Mouse (Mus musculus) hindbrain, embryonic 15.5 days (tissue): ENCODE measurements around the gene Srbd1. TPM values are rescaled to one million over a fixed set of nuclear protein-coding genes. Genes with fewer than 3 reads are reported as not detected.

ENCODE experiments used
- ATAC-seq: fragments of 200-750 bp; cut with Nextera tagmentation; 2 replicates; pipeline ENCODE4 v1.8.0; 2017; ENCODE audit warnings: low read depth, moderate number of reproducible peaks, moderate TSS enrichment; ENCODE audit not compliant: low FRiP score
- H3K27ac ChIP-seq: fragments of 300-500 bp; sonication (generic); replicated peaks from 2 replicates; pipeline ENCODE4 v1.5.1; 2015; ENCODE audit warnings: mild to moderate bottlenecking, inconsistent platforms
- H3K27me3 ChIP-seq: fragments of 300-500 bp; sonication (generic); 2 replicates; pipeline ENCODE4 v1.6.1; 2015; ENCODE audit warnings: control low read depth, inconsistent platforms
- H3K36me3 ChIP-seq: fragments of 300-500 bp; sonication (generic); 2 replicates; pipeline ENCODE4 v1.6.1; 2015; ENCODE audit warnings: control low read depth, inconsistent platforms
- H3K4me1 ChIP-seq: fragments of 300-500 bp; sonication (generic); replicated peaks from 2 replicates; pipeline ENCODE4 v1.6.1; 2015; ENCODE audit warnings: control low read depth, inconsistent platforms
- H3K4me2 ChIP-seq: fragments of 300-500 bp; sonication (generic); 2 replicates; pipeline ENCODE4 v1.6.1; 2015; ENCODE audit warnings: moderate library complexity, mild to moderate bottlenecking, inconsistent platforms
- H3K4me3 ChIP-seq: fragments of 300-500 bp; sonication (generic); 2 replicates; pipeline ENCODE4 v1.5.1; 2015; ENCODE audit warnings: mild to moderate bottlenecking, inconsistent platforms
- H3K9ac ChIP-seq: fragments of 300-500 bp; sonication (generic); 2 replicates; pipeline ENCODE4 v1.6.1; 2015; ENCODE audit warnings: inconsistent platforms
- H3K9me3 ChIP-seq: fragments of 300-500 bp; sonication (generic); 2 replicates; pipeline ENCODE4 v1.6.1; 2016; ENCODE audit warnings: control low read depth, inconsistent platforms
- WGBS: fragments of 180-500 bp; shearing (Covaris S2); methylation state at CpG from one replicate; pipeline ENCODE4 v1.1.7; 2015; 5-methylcytosine and 5-hydroxymethylcytosine counted together
- polyA plus RNA-seq: library from polyadenylated mRNA; unstranded; fragments of >200 nt; fragmentation: Nextera tagmentation; extraction: Ambion mirVana; gene quantifications from 2 replicates; pipeline ENCODE4 v1.2.1, GENCODE M21; 2015

Gene Srbd1
- polyA plus RNA-seq, 1 experiment from 2014 or later: 14.8 TPM

GRCm38 (mm10) chr17:85961653-85962052, 183.3 kb downstream of the Srbd1 start:
- Histone ChIP-seq H3K9me3 (no peaks in the 10 kb centered on the region), H3K27me3 (no peaks in the 10 kb centered on the region), H3K27ac (no peak overlapping the region), H3K4me2 (no peak overlapping the region), H3K4me1 (0 out of 2 replicates have a peak, but pooled peaks cover 4% of the 10 kb centered on the region), H3K4me3 (no peak overlapping the region), H3K9ac (no peak overlapping the region), H3K36me3 (no peaks in the 10 kb centered on the region)
- ATAC-seq: no peak
- WGBS: 71% methylated on average over 6 of the region's 6 CpGs

DNA sequence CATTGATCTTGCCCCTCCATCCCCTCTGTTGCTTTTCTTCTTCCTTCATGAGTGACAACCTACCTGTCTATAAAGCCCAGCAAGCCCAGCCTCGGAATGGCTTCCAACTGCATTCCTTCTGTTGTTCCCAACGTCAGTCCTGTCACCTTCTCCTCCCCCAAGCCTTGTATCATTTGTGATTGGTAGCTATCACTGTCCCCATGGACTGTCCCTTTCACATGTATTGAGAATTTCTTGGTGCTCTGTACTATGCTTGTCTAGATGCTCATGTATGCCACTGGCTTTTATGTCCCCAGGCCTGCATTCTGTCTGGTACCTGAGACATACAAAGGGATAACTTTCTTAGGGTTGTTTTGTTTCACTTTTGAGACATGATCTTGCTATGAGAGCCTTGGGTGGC, 193.2 kb downstream of the Srbd1 start:
- H3K4me3 ChIP-seq: no peak overlapping the region
- no peaks in the 10 kb centered on the region for H3K36me3 ChIP-seq
- no peaks in the 10 kb centered on the region for H3K9me3 ChIP-seq
- H3K27me3 ChIP-seq: peaks cover 15% of the 10 kb centered on the region
- H3K4me2 ChIP-seq: no peak overlapping the region
- WGBS: 60% methylated on average over 2 of the region's 2 CpGs
- peaks cover 12% of the 10 kb centered on the region for H3K4me1 ChIP-seq
- no peak for ATAC-seq
- H3K27ac ChIP-seq: no peak overlapping the region
- H3K9ac ChIP-seq: no peak overlapping the region

DNA sequence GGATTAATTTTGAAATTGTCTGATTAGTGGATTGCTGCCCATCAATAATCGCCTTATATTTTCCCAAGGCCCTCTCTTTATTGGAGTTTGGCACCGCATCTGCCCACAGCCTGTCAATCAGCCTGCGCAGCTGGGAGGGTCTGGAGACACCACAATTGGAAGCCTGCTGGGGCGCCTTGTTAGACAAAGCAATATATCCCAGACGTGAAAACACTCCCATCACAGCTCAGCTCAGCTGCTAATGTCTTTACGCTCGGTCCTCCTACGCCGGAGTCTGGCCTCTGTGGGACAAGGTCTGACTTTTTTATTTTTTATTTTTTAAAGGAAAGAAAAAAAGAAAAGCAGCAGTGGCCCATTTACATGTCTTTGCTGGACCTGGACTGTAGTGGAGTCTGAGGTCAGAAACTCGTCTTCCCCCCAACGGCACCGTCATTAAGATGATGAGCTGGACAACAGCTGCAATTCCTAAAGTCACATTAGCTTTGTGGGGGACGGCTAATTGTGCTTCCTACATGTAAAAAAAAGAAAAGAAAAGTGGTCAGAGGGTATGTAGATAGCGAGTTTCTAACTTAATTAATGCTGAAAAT, 195.0 kb downstream of the Srbd1 start:
- Histone ChIP-seq H3K36me3 (no peaks in the 10 kb centered on the region), H3K27me3 (peaks cover 11% of the 10 kb centered on the region), H3K9me3 (no peaks in the 10 kb centered on the region), H3K4me2 (0 out of 2 replicates have a peak overlapping the region, but pooled peaks have one; percentile 1), H3K4me1 (peaks cover 12% of the 10 kb centered on the region), H3K9ac (no peak overlapping the region), H3K4me3 (no peak overlapping the region), H3K27ac (no peak overlapping the region)
- peak; percentile 74; the same call in 1 of the 2 replicates for ATAC-seq
- WGBS: 16% methylated on average over 14 of the region's 14 CpGs

GRCm38 (mm10) chr17:85948911-85949909, 195.8 kb downstream of the Srbd1 start:
- Histone ChIP-seq H3K9me3 (no peaks in the 10 kb centered on the region), H3K4me1 (peaks cover 13% of the 10 kb centered on the region), H3K4me3 (no peak overlapping the region), H3K9ac (no peak overlapping the region), H3K27ac (no peak overlapping the region), H3K4me2 (0 out of 2 replicates have a peak overlapping the region, but pooled peaks have one; percentile 1), H3K36me3 (no peaks in the 10 kb centered on the region), H3K27me3 (peaks cover 15% of the 10 kb centered on the region)
- no peak for ATAC-seq
- 59% methylated on average over 11 of the region's 11 CpGs for WGBS

- H3K36me3 ChIP-seq: no peaks in the 10 kb centered on the region
- H3K4me1 ChIP-seq: peaks cover 19% of the 10 kb centered on the region
- H3K4me3 ChIP-seq: no peak overlapping the region
- H3K9ac ChIP-seq: no peak overlapping the region
- no peak overlapping the region for H3K27ac ChIP-seq
- 87% methylated on average over 4 of the region's 4 CpGs for WGBS
- H3K9me3 ChIP-seq: no peaks in the 10 kb centered on the region
- no peak for ATAC-seq
- H3K27me3 ChIP-seq: peaks cover 11% of the 10 kb centered on the region
- no peak overlapping the region for H3K4me2 ChIP-seq
These were observed 200.2 kb downstream of the Srbd1 start for GRCm38 (mm10) chr17:85944726-85945125.

GRCm38 (mm10) chr17:85943994-85944640, 200.9 kb downstream of the Srbd1 start:
- 54% methylated on average over 12 of the region's 12 CpGs for whole genome bisulfite sequencing
- 0 out of 2 replicates have a peak overlapping the region, but pooled peaks have one; percentile 26 for H3K4me2 ChIP-seq
- H3K4me1 ChIP-seq: peaks cover 13% of the 10 kb centered on the region
- H3K27ac ChIP-seq: no peak overlapping the region
- H3K9me3 ChIP-seq: no peaks in the 10 kb centered on the region
- peaks cover 12% of the 10 kb centered on the region for H3K27me3 ChIP-seq
- no peak overlapping the region for H3K9ac ChIP-seq
- no peaks in the 10 kb centered on the region for H3K36me3 ChIP-seq
- no peak overlapping the region for H3K4me3 ChIP-seq
- ATAC-seq: no peak

DNA sequence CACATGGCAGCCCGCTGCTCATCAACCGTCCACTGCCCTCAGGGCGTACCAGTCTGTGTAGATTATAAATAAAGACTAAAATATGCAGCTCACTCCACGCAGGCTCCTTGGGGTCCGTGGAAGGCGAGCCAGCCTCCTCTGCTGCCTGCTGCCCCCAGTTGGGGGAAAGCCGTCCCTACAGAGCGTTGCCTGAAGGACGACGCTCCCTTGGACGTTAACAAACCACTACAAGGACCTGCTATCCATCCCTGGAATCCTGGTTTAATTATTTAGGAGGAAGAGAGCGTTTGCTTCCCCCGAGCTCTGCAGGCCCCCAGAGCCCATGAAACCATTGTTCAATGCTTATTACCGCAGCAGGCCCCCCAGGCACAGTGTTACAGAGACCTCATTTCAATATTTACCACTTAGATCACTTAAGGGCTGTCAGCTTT, 201.4 kb downstream of the Srbd1 start:
- peaks cover 16% of the 10 kb centered on the region for H3K27me3 ChIP-seq
- no peaks in the 10 kb centered on the region for H3K36me3 ChIP-seq
- ATAC-seq: peak; percentile 60; the same call in 1 of the 2 replicates
- H3K9me3 ChIP-seq: no peaks in the 10 kb centered on the region
- no peak overlapping the region for H3K4me3 ChIP-seq
- peaks cover 13% of the 10 kb centered on the region for H3K4me1 ChIP-seq
- no peak overlapping the region for H3K27ac ChIP-seq
- H3K4me2 ChIP-seq: peak overlapping the region; percentile 26; the same call in 1 of the 2 replicates
- H3K9ac ChIP-seq: no peak overlapping the region
- 25% methylated on average over 14 of the region's 14 CpGs for WGBS

GRCm38 (mm10) chr17:85943071-85943470, 201.9 kb downstream of the Srbd1 start:
- 0 out of 2 replicates have a peak overlapping the region, but pooled peaks have one; percentile 26 for H3K4me2 ChIP-seq

DNA sequence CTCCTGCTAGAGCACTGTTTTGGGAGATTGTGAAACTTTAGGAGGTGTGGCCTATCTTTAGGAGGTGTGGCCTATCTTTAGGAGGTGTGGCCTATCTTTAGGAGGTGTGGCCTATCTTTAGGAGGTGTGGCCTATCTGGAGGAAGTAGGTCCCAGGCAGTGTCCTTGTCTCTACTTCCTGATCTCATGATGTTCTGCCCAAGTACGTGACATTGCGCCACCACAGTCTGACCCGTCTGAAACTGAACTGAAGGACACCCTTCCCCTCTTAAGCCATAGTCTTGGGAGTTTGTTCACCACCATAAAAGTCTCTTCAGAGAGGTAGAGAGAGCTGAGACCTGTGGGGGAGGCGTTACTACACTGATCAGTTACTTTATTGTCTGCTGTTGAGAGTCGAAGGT, 202.9 kb downstream of the Srbd1 start:
- H3K4me3 ChIP-seq: no peak overlapping the region
- no peak overlapping the region for H3K9ac ChIP-seq
- no peak overlapping the region for H3K27ac ChIP-seq
- no peak for ATAC-seq
- no peak overlapping the region for H3K4me2 ChIP-seq
- peaks cover 12% of the 10 kb centered on the region for H3K27me3 ChIP-seq
- no peaks in the 10 kb centered on the region for H3K36me3 ChIP-seq
- H3K9me3 ChIP-seq: no peaks in the 10 kb centered on the region
- H3K4me1 ChIP-seq: peaks cover 13% of the 10 kb centered on the region
- WGBS: 94% methylated on average over 5 of the region's 5 CpGs

More at GRCm38 (mm10) chr17:85943071-85943470, 201.9 kb downstream of the Srbd1 start:
- Histone ChIP-seq H3K27ac (no peak overlapping the region), H3K27me3 (peaks cover 16% of the 10 kb centered on the region), H3K9me3 (no peaks in the 10 kb centered on the region), H3K4me1 (peaks cover 13% of the 10 kb centered on the region), H3K4me3 (no peak overlapping the region), H3K9ac (no peak overlapping the region), H3K36me3 (no peaks in the 10 kb centered on the region)
- 85% methylated on average over 5 of the region's 5 CpGs for WGBS
- ATAC-seq: peak; percentile 57; the same call in 1 of the 2 replicates

GRCm38 (mm10) chr17:85941141-85941738, 203.7 kb downstream of the Srbd1 start:
- Histone ChIP-seq H3K9ac (no peak overlapping the region), H3K36me3 (no peaks in the 10 kb centered on the region), H3K9me3 (no peaks in the 10 kb centered on the region), H3K4me3 (no peak overlapping the region), H3K4me1 (peaks cover 13% of the 10 kb centered on the region), H3K27ac (no peak overlapping the region), H3K4me2 (no peak overlapping the region), H3K27me3 (peaks cover 9% of the 10 kb centered on the region; the same call in 1 of the 2 replicates)
- no peak for ATAC-seq
- 86% methylated on average over 8 of the region's 8 CpGs for WGBS

GRCm38 (mm10) chr17:85937131-85937530, 207.8 kb downstream of the Srbd1 start:
- peaks cover 5% of the 10 kb centered on the region; the same call in 1 of the 2 replicates for H3K27me3 ChIP-seq

More at GRCm38 (mm10) chr17:85937131-85937530, 207.8 kb downstream of the Srbd1 start:
- WGBS: 97% methylated on average over 4 of the region's 4 CpGs
- H3K4me3 ChIP-seq: no peak overlapping the region
- no peak for ATAC-seq
- H3K4me2 ChIP-seq: no peak overlapping the region
- H3K9me3 ChIP-seq: no peaks in the 10 kb centered on the region
- H3K36me3 ChIP-seq: no peaks in the 10 kb centered on the region
- H3K9ac ChIP-seq: no peak overlapping the region
- H3K4me1 ChIP-seq: 0 out of 2 replicates have a peak, but pooled peaks cover 2% of the 10 kb centered on the region
- no peak overlapping the region for H3K27ac ChIP-seq
